Mouse (Mus musculus) colon, adult 2 months (tissue): ENCODE measurements around the gene Olfr1337. TPM values are rescaled to one million over a fixed set of nuclear protein-coding genes. Genes with fewer than 3 reads are reported as not detected.

ENCODE experiments used
- polyA plus RNA-seq: library from polyadenylated mRNA; depleted of rRNA; stranded (reverse); fragments of >200 nt; gene quantifications from 2 replicates; pipeline ENCODE4 v1.2.3, GENCODE M21; 2012; rRNA removed

Olfr1337 gene
- not detected in 2 replicates for polyA plus RNA-seq

GRCm38 (mm10) chr4:118782486-118782885 is at the start of gene Olfr1337:
Gene Olfr1337 (minus strand): TSS chr4:118782586.

DNA sequence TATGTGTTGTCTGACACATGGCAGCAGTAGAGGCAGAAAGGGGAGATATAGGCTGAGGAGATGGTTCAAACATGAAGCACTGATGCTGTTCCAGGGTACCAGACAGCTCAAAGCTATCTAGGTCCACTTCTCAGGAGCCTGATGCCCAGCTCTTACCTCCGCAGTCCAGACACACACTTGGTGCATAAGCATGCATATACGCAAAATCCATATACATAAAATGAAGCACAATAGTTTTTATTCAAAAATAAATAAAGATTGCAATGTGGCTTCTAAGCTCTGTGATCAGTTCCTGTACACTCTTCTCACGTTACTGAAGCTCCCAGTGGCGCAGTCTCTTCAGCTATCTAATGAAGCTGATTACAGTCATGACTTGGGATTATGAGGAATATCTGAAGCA is 27.5 kb upstream of the Olfr1337 start, which contains the start of gene Olfr1335:
Olfr1335 (minus strand) TSS at position 101 of the 400 bp plus-strand sequence.

DNA sequence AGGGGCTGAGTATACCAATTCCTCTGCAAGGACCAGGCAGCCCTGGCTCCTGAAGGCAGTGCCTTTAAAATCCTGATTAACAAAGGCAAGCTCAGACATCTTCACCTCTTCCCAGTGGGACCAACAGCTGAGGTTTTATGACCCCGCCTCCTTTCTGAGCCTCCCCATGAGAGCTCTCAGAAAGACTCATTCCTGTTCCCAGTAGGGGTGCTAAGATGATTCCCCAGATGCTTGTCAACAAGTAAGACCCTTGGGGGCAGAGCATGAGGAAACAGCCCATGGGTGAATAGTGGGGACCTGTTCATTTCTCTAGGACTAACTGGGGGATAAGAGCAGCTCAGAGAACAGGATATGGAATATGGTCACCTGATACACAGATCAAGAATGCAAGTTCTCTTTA is 23.7 kb downstream of the Olfr1337 start, which contains the start of gene Olfr1338:
Olfr1338 (minus strand) TSS at position 101 of the 400 bp plus-strand sequence.

DNA sequence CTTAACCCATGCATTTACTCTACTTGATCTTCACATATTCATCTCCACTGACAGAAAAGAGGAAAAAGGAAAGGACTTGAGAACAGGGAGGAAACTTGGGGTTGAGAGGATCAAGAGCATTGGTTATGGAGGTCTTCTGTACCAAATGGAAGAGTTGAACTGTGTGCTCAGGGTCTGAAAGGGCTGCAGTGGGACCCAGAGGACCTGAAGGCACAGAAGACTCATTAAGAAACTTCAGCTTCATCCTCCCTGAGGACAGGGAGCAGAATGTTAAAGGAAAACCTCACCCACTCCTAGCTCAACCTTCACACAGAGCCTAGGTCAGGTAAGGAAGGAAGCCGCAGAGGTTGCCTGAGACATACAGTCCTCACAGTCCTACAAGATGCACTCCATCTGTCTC is 50.5 kb downstream of the Olfr1337 start, which contains the start of gene Olfr1339:
Olfr1339 (plus strand) TSS at position 301 of the 400 bp plus-strand sequence.

Other genes with a start within 250 kb of the Olfr1337 start
- gene Tmem125, start 238.5 kb downstream of the Olfr1337 start, polyA plus RNA-seq, result 35.4 and 47.7 TPM in 2 replicates
- not detected in 2 replicates for gene Cfap57, start 161.8 kb downstream of the Olfr1337 start, polyA plus RNA-seq
- gene Ebna1bp2, start 161.8 kb downstream of the Olfr1337 start, polyA plus RNA-seq, result 22.2 and 22.7 TPM in 2 replicates
- gene Olfr62, start 123.6 kb downstream of the Olfr1337 start, polyA plus RNA-seq, result not detected in 2 replicates
- gene Olfr1342, start 89.8 kb downstream of the Olfr1337 start, polyA plus RNA-seq, result not detected in 2 replicates
- gene Olfr1341, start 79.1 kb downstream of the Olfr1337 start, polyA plus RNA-seq, result not detected in 2 replicates
- gene Olfr1340, start 62.4 kb downstream of the Olfr1337 start, polyA plus RNA-seq, result not detected in 2 replicates
- gene Olfr1339, start 50.4 kb downstream of the Olfr1337 start, polyA plus RNA-seq, result not detected in 2 replicates
- gene Olfr1338, start 23.8 kb downstream of the Olfr1337 start, polyA plus RNA-seq, result not detected in 2 replicates
- gene Olfr1335, start 27.4 kb upstream of the Olfr1337 start, polyA plus RNA-seq, result not detected in 2 replicates
- not detected in 2 replicates for gene Olfr1333, start 53.7 kb upstream of the Olfr1337 start, polyA plus RNA-seq
- not detected in 2 replicates for gene Olfr1331, start 82.1 kb upstream of the Olfr1337 start, polyA plus RNA-seq
- not detected in 2 replicates for gene Olfr1330, start 106.0 kb upstream of the Olfr1337 start, polyA plus RNA-seq
- gene Olfr1329, start 134.9 kb upstream of the Olfr1337 start, polyA plus RNA-seq, result not detected in 2 replicates
- not detected in 2 replicates for gene Olfr1328, start 156.0 kb upstream of the Olfr1337 start, polyA plus RNA-seq
- gene Lao1, start 179.0 kb upstream of the Olfr1337 start, polyA plus RNA-seq, result not detected in 2 replicates